Mouse (Mus musculus) T-helper 2 cell (primary cell): ENCODE results near the gene Klc4.

Experiments
- in situ Hi-C: fragments of 300-600 bp; cut with MboI, MseI; formaldehyde crosslinking; loops from one replicate; pipeline ENCODE4 v1.15.1; 2025; ENCODE audit warnings: high pct_unique_total_duplicates

Klc4 gene

DNA sequence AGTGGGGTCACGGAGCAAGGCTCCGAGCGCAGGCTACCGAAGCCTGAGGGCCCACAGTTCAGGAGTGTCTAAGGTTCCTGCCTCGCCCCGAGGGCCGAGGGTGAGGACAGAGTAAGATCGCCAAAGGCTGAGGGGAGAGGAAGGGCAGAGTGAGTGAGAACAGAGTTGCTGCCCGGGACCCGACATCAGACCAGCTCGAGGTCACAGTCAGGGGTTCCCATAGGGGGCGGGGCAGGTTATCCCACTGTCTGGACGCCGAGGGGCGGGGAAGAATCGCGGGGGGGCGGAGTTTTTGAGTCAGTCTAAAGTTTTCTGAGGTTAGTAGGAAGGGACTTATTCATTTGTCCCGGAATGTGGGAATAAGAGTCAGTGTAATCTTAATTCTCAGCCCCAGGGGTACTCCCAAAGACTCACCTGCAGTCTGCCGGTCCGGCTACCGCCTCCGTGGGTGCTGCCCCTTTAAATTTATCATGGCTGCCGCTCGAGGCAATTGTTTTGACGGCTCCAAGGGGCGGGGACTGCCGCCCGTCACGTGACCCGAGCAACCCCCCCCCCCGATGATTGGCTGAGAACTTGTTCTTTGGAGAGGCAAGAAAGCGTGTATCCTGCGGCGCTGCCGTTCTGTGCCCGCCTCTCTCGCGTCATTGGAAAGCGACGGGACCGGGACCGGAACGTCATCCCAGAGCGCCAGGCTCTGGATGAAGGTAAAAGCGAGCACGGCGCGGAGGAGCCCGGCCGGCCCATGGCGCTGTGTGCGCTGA, at the start of gene Klc4, which contains the start of gene Mrpl2:
TSS of gene Klc4 (minus strand) at position 462 of the 761 bp plus-strand sequence.
TSS of gene Mrpl2 (plus strand) at position 669 of the 761 bp plus-strand sequence.
- in situ Hi-C loops: loop anchor here (10.0 kb wide), 1 partner anchor 69 kb away; the partner anchor contains the start of gene Pex6

DNA sequence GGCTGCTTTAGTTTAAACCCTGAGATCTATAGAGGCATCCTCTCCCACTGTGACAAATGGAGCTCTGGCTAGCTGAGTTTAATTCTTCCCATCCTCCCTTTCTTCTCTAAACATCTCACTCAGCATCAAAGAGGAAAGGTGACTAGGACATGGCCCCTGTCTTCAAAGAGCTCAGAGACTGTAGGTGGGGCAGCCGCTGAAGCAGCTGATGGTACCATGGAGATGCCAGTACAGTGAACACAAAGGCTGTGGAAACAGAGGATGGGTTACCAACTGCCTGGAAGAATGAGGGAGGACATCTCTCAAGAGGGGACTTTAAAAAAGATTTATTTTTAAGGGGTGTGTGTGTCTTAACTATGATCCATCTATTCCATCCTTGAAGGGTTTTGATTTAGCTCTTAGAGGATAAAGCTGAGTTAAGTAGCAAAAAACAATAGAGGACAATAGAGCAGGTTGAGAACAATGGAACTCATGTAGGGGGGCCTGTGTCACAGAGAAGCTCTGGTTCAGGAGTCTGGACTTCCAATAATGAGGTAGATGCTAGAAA, 48.8 kb upstream of the Klc4 start:
- in situ Hi-C loops: no loop called here

DNA sequence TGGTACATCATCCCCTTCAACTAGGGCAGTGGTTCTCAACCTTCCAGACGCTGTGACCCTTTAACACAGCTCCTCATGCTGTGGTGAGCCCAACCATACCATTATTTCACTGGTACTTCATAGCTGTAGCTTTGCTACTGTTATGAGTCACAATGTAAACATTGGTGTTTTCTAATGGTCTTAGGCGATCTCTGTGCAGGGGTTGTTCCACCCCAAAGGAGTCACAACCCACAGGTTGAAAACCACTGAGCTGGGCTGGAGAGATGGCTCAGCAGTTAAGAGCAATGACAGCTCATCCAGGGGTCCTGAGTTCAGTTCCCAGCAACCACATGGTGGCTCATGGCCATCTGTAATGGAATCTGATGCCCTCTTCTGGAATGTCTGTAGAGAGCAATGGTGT, 45.6 kb upstream of the Klc4 start:
- in situ Hi-C loops: no loop called here

DNA sequence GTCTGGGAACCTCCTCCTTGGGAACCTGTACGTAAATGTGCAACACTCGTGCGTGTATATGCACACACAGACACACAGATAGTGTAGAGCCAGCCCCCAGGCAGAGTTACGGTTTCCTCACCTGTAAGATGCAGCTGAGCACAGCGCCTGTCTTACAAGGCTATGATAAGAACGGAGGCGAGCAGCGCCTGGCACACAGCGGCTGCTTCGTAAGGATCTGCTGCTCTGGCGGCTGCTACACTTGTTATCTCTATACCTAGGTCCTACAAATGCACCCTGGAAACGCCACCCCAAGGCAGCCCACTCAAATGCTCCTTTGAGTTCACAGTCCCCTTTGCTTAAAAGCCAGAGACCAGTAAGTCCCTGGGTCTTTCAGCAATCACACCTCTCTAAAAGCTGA, 44.8 kb upstream of the Klc4 start:
- in situ Hi-C loops: no loop called here

DNA sequence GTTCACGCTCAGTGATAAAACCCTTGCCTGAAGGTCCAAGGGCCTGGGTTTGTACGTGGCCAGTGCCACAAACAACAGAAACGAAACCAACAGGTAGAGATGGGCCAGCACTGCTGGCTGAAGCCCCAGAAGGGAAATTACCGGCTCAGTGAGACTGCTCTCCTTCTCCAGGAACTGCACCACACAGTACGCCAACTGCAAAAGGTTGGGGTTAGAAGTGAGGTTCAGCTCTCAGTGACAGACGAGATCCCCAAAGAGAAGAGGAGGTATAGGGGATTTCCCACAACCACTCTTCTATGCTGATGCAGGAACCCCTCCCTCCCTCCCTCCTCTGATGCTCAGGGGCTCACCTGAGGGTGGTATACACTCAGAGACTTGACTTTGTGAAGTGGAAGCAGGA, 40.1 kb upstream of the Klc4 start:
- in situ Hi-C loops: no loop called here

DNA sequence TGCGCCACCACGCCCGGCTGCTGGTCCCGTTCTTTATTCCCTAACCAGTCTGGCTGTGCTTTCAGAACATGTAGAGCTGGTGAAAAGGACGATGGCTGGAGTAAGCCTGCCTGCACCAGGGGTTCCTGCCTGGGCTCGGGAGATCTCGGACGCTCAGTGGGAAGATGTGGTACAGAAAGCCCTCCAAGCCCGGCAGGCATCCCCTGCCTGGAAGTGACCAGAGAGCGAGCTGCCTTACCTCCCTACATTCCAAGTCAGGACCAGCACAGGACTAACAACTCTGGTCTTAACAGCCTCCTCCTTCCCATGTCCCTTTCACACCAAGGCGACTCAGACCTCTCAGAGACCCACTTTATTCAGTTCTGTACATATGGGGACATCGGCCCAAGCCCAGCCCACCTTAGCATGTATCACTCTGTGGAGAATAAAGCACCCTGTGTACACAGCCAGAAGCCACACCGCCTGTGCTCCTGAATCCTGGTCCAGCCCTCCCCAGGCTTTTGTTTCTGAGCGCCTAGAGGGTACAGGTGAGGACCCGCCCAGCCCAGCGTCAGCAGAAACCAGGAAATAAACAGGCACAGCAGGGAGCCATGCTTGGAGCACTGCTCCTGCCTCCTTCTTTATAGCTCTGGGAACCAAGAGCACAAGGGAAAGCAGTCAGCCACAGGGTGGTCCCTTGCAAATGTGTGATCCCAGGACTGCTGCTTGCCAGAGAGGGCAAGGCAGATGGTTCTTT, 37.0 kb upstream of the Klc4 start:
- in situ Hi-C loops: no loop called here

DNA sequence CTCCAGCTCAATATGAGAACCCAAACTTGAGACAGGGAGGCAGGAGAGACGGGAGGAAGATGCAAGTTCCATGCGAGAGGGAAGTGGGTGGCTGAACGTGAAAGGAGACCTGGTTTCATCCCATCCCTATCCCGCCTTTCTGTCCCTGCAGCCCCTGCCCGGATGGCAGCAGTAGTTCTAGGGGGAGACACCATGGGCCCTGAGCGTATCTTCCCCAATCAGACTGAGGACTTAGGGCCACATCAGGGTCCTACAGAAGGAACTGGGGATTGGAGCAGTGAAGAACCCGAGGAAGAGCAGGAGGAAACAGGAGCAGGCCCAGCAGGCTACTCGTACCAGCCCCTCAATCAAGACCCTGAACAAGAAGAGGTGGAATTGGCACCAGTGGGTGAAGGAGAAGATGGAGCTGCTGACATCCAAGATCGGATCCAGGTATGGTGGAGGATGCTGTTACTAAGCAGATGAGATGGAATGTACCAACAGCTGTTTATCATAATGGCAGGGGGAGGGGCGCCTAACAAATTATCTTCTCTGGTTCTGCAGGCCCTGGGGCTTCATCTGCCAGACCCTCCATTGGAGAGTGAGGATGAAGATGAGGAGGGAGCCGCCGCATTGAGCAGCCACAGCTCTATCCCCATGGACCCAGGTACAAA, 35.8 kb upstream of the Klc4 start:
- in situ Hi-C loops: no loop called here

DNA sequence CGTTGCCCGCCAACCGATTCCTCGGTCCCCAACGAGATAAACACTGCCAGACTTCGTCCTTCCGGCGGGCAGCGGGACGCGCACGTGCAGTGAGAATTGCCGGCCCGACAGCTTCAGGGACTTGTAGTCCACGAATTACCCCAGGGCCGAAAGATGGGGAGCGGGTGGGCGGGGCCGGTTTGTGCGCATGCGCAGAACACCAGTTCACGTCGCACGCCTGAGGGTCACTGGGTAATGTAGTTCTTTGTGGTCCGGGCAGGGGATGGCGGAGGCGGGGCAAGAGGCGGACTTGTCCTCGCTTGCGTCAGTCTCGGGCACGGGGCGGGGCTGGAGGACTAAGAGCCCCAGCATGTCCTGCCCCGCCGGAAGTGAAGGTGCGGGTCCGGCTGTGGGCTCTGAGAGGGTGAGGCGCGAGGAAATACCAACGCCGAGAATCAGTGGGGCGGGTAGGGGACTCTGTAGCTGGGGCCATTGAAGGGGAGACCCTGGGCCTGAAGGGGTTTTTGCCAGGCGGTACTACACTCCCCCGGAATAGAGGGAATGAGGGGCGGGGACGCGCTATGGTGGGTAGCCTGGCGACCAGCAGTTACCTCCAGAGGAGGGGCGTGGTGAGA, 35.0 kb upstream of the Klc4 start, which contains the start of gene Klhdc3:
TSS of gene Klhdc3 (minus strand) at position 155 of the 614 bp plus-strand sequence.
- in situ Hi-C loops: no loop called here

DNA sequence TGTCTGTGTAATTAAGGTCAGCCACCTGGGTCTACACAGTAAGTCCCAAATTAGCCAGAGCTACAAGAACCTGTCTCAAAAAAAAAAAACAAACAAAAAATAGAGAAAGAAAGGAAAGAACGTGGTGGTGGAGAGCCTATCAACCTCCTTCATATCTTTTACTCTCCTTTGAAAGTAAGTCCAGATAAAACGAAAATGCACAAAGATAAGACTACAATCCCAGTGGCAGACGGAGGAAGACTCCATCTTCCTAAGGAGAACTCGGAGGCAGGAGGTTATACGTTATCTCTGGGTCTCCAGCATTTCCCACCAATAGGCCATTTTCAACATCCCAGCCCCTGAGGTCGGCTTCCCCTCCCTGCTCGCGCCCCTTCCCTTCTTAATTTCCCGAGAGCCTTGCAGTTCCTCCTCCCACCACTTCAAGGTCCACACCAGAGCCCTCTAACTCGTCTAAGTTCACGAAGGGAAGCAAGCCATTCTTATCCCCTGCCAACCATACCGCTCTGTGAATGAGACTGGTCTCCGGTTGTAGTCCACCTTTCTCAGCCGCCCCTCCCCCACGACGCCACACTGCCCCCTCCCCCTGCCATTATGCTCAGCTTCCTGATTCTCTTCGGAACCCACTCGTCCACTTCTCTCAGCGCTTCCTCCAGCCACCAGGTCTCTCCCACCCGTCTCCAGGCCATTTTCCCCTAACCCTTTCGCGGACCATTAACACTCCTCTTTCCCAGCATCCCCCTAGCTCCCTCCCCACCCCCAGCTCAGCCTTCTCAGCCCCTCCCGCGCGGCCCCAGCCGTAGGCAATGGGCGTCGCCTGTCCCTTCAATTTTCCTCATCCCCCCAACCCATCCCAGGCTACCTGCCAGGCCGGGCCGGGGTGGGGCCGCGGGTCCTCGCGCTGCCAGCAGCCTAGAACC, 34.3 kb upstream of the Klc4 start:
- in situ Hi-C loops: no loop called here

DNA sequence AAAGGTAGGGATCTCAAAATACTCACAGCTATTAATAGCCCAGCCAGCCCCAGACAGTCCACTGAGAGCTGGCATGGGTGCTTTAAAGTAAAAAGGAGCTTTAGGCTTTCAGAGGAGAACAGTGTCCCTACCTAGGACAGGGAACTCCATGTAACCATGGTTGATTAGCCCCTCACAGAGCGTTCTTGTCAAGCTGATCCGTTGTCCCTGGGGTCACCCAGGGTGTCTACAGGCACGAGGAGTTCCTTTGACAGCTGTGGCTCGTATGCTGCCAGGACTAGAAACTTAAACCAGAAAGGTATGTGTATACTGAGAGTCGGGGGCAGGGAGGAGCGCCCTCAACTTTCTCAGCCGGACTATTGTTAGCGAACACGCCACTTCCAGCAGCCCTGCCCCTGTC, 33.1 kb upstream of the Klc4 start:
- in situ Hi-C loops: no loop called here

DNA sequence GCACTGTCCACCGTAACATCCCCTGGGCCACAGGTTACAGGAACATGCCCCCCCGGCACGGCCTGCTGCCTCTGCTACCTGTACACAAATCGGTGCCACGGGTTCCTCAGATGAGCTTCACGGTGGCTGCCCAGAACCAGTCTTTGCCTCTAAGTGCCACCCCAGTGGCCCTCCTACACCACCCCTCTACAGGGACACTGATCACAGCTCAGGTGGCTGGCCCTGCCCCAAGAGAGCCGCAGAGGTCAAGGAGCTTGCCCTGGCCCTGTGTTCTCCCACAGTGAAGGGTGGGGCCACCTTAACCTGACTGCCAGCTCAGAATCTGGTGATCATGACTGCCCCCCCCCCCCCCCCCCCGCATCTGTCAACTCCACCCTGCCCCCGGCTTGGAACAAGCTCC, 32.6 kb upstream of the Klc4 start, which contains the start of gene Mea1:
TSS of gene Mea1 (plus strand) at position 378 of the 400 bp plus-strand sequence.
- in situ Hi-C loops: no loop called here

DNA sequence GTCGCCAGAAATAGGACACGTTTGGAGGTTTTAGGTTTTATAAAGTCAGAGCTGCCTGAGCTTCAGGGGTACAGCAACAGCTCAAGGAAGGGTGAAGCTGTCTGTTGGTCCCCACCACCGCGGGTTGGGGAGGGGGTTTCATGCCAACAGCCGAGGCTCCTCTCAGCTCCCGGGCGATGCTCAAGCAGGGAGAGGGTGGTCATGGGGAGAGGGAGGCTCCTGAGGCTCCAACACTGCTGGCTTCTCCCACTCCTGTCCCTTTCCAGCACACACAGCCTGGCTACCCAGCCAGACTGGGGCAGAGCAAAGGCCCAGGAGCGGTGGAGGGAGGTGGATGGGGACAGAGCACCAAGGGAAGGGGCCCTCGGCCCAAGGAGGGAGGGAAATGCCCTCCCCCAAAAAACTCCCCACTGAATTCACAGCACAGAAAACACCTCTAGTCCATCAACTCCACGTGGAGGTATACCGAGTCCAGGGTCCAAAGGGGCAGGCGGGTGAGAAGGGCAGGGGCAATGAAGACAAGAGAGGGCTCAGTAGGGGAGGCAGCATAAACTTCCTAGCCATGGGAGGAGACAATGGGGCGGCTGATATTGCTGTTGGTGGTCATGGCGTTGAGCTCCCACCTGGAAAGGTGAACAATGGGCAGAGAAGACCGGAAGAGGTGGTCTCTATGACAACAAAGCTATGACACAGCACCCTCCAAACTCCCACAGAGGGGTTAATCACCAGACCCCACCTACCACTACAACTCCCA, 28.9 kb upstream of the Klc4 start:
- in situ Hi-C loops: no loop called here

DNA sequence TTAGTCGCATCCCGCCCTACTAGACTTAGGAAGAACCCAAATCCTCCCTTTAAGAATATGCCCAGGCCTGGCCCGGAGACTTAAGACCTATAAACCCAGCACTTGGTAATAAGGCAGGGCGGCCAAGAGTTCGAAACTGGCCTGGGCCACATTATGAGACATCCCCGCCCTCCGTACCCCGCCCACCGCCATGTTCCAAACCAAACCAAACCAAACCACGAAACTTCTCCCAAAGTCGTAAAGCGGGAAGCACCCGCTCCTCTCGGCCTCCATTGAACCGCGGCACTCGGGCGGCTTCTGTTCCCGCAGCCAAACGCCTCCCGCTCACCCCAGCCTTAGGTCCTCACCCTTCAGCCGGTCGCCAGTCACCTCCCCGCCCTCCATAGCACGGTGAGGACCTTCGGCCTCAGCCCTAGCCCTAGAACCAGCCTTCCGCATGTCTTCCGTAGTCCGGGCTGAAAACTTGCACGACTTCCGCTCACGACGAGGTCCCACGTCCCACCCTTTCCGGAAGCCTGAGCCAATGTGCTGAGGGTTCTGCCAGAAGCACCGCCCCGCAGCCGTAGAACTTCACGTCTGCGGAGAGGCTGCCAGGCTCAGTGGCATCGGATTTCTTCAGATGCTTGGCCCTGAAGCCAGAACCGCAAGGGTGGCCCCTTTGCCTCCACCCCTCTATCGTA, 28.2 kb upstream of the Klc4 start, which contains the start of gene Rrp36:
TSS of gene Rrp36 (minus strand) at position 503 of the 680 bp plus-strand sequence.
- in situ Hi-C loops: no loop called here

DNA sequence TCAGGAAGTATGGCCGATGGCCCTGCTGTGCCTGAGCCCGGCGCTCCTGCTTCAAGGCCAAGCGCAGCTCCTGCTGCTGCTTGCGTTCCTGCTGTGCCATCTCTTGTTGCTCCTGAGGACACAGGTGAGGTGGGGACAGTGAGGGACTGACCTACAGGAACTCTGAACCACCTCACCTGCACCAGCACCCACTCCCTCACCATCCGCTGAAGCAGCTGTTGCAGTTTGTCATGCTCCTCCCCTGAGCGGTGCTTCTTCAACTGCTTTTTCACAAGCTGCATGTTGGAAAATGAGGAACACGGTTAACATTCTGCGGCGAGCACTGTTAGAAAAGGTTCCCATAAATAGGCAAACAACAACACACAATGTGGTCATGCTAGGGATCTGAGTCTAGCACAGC, 24.1 kb upstream of the Klc4 start:
- in situ Hi-C loops: no loop called here

DNA sequence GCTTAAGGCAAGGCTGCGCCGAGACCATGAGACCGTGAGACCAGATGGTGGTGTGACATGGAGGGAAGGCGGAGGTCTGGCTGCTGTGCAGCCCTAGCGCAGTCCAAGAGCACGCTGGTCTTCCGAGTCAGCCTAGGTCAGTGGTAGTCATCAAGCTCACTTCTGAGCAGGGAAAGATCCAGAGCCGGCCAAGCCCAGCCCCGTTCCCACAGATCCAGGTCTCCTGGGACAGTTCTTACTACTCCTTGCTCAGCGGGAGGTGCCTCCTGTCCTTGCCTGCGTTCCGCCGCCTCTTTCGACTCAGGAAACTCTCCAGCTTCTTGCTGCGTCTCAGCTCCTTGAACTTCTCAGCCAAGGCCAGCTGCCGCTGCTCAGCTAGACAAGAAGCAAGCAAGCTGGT, 21.9 kb upstream of the Klc4 start:
- in situ Hi-C loops: no loop called here

DNA sequence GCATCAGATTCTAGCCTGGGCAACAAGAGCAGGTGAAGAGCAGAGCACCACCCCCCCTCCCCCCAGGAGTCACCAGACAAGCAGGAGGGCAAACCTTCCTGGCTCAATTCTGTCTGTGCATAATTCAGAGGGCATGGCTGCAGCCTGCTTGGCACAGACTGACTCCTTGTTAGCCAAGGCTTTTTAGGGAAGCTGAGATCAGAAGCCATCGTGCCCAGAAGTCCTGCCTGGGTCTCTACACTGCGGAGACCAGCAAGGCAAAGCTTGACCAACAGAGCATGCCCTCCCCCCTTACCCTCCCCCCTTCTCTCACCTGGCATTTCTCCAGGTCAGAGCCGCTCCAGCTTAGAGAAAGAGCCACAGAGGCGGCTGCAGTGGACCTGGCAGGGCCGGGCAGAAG, 16.9 kb upstream of the Klc4 start:
- in situ Hi-C loops: no loop called here

DNA sequence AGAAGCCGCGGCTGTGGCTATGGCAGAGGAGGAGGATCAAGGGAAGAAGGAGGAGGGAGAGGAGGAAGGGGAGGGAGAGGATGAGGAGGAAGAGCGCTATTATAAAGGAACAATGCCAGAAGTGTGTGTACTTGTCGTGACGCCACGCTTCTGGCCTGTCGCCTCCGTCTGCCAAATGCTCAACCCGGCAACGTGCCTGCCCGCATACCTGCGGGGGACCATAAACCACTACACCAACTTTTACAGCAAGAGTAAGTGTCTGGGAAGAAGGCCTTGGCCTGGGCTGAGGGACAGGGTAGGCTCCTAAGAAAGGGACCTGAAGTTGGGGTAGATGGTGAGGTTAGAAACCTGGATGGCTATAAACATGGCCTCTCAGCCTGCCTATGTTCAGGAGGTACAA, 16.2 kb upstream of the Klc4 start:
- in situ Hi-C loops: no loop called here

DNA sequence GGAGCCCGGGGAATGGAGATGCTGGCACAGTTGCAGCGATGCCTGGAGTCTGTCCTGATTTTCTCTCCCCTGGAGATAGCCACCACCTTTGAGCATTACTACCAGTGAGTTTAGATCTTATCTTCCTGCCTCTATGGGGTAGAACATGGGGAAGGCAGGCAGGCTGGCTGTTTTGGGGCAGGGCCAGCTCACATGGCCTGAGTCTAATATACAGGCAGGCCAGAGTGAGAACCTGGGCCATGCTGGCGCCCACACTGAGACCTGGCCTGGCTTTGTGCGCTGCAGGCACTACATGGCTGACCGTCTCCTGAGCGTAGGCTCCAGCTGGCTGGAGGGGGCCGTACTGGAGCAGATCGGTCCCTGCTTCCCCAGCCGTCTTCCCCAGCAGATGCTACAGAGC, 15.5 kb upstream of the Klc4 start:
- in situ Hi-C loops: no loop called here

DNA sequence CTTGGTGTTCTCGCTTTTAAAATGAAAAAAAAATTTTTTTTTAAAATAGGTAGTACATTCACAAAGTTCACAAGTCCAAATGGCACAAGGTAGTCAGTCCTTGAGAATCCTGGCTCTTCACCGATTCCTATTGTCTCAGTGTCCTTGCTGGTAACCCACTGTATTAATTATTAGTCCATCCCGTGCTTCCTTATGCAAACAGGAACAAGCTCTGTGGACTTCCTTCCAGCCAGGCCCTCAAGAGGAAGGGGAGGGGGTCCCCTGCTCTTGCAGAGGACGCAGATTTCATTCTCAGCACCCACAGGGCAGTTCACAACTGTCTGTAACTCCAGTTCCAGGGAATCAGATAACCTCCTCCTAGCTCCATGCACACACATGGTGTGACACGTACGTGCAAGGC, 10.2 kb upstream of the Klc4 start:
- in situ Hi-C loops: no loop called here
